Mouse (Mus musculus) myocyte (in vitro differentiated cells): Measurements from ENCODE around the gene Npsr1.

ENCODE experiments used
- CEBPB ChIP-seq: IDR thresholded peaks from 2 replicates; pipeline ENCODE4 v1.6.1; 2011; ENCODE audit warnings: mild to moderate bottlenecking, moderate library complexity; ENCODE audit not compliant: poor library complexity, insufficient read depth, severe bottlenecking
- E2F4 ChIP-seq: IDR thresholded peaks from one replicate; pipeline ENCODE4 v1.6.1; 2011; ENCODE audit warnings: mild to moderate bottlenecking, control low read depth, moderate library complexity; ENCODE audit not compliant: insufficient read depth
- MAX ChIP-seq: IDR thresholded peaks from one replicate; pipeline ENCODE4 v1.6.1; 2011; ENCODE audit warnings: low read depth, mild to moderate bottlenecking, control low read depth
- MYOD1 ChIP-seq, 3 experiments: IDR thresholded peaks; one replicate each; pipeline ENCODE4 v1.6.1; 2011; ENCODE audit warnings: control low read depth in 2 of 3, low read depth in 2 of 3, mild to moderate bottlenecking in 2 of 3, moderate library complexity in 1 of 3; ENCODE audit not compliant: insufficient read length in 2 of 3, control insufficient read depth in 1 of 3
- MYOG ChIP-seq, 3 experiments: IDR thresholded peaks; one replicate each; pipeline ENCODE4 v1.6.1; 2011; ENCODE audit warnings: control low read depth in 2 of 3, low read depth in 2 of 3, mild to moderate bottlenecking in 2 of 3; ENCODE audit not compliant: insufficient read length in 2 of 3, control insufficient read depth in 1 of 3, insufficient read depth in 1 of 3
- POLR2A ChIP-seq: IDR thresholded peaks from one replicate; pipeline ENCODE4 v1.6.1; 2011; ENCODE audit warnings: low read depth, mild to moderate bottlenecking, control low read depth, moderate library complexity; ENCODE audit not compliant: insufficient read length
- POLR2AphosphoS2 ChIP-seq: IDR thresholded peaks from one replicate; pipeline ENCODE4 v1.6.1; 2011; ENCODE audit warnings: low read depth, control low read depth; ENCODE audit not compliant: insufficient read length
- REST ChIP-seq: IDR thresholded peaks from one replicate; pipeline ENCODE4 v1.6.1; 2011; ENCODE audit warnings: mild to moderate bottlenecking, control low read depth, moderate library complexity; ENCODE audit not compliant: insufficient read depth, insufficient read length
- SRF ChIP-seq: IDR thresholded peaks from one replicate; pipeline ENCODE4 v1.6.1; 2011; ENCODE audit warnings: low read depth; ENCODE audit not compliant: control insufficient read depth, insufficient read length
- TCF12 ChIP-seq: IDR thresholded peaks from one replicate; pipeline ENCODE4 v1.6.1; 2011; ENCODE audit warnings: mild to moderate bottlenecking, control low read depth; ENCODE audit not compliant: poor library complexity, insufficient read depth, severe bottlenecking
- TCF3 ChIP-seq: IDR thresholded peaks from one replicate; pipeline ENCODE4 v1.6.1; 2011; ENCODE audit warnings: low read depth, control low read depth; ENCODE audit not compliant: insufficient read length
- USF1 ChIP-seq: IDR thresholded peaks from one replicate; pipeline ENCODE4 v1.6.1; 2011; ENCODE audit warnings: low read depth, mild to moderate bottlenecking, control low read depth, moderate library complexity

GRCm38 (mm10) chr9:24217721-24218120, 119.9 kb downstream of the Npsr1 start:
- TF ChIP-seq POLR2AphosphoS2, result no peak
- no peak for TF ChIP-seq POLR2A
- no peak for TF ChIP-seq USF1
- no peak for TF ChIP-seq CEBPB
- TF ChIP-seq REST, result no peak
- no peak for TF ChIP-seq MYOG (IDR thresholded peaks at IDR 0.05; ENCODE audit: control insufficient read depth in 1 of 3, insufficient read depth in 1 of 3, insufficient read length in 2 of 3, low read depth in 2 of 3)
- no peak for TF ChIP-seq E2F4
- no peak for TF ChIP-seq MAX
- TF ChIP-seq TCF12, result no peak
- no peak for TF ChIP-seq MYOD1 (IDR thresholded peaks at IDR 0.05; ENCODE audit: control insufficient read depth in 1 of 3, insufficient read length in 2 of 3, low read depth in 2 of 3)
- no peak for TF ChIP-seq SRF
- no peak for TF ChIP-seq TCF3
